Mouse (Mus musculus) left cerebral cortex, postnatal 4 days (tissue): ENCODE data around the gene Myg1. TPM values are rescaled to one million over a fixed set of nuclear protein-coding genes. Genes with fewer than 3 reads are reported as not detected.

Source experiments
- DNase-seq: peaks from one replicate; pipeline ENCODE4 v3.0.0-alpha.2; 2022
- intact Hi-C: fragments of 180-260 bp; cut with DNase I; formaldehyde crosslinking; loops from one replicate; pipeline ENCODE4 v1.15.1; 2025
- total RNA-seq, 2 experiments: library from RNA; stranded (reverse); gene quantifications; 2 replicates each; pipeline ENCODE4 v1.2.3; 2021

Myg1 gene
- total RNA-seq, 2 experiments from 2014 or later = 60.2 to 65.9 TPM

- intact Hi-C loops = loop anchor here (5.0 kb wide), 1 partner anchor 45 kb away; no protein-coding TSS in a partner anchor
- peak; percentile 72 for DNase-seq
Observed at GRCm38 (mm10) chr15:102377163-102377543, 45.6 kb downstream of the Myg1 start.

GRCm38 (mm10) chr15:102377810-102378262 is 46.3 kb downstream of the Myg1 start:
- intact Hi-C loops = loop anchor here (5.0 kb wide), 1 partner anchor 44 kb away; no protein-coding TSS in a partner anchor
- peak; percentile 45 for DNase-seq

- intact Hi-C loops = loop anchor here (10.0 kb wide), 1 partner anchor 63 kb away; the partner anchor contains the start of gene Amhr2
- DNase-seq = peak; percentile 84
Observed at GRCm38 (mm10) chr15:102381575-102381974, 50.1 kb downstream of the Myg1 start.

GRCm38 (mm10) chr15:102383671-102384070 is 52.2 kb downstream of the Myg1 start:
- intact Hi-C loops = loop anchor here (10.0 kb wide), 1 partner anchor 61 kb away; the partner anchor contains the start of gene Amhr2

GRCm38 (mm10) chr15:102386640-102387039 is 55.1 kb downstream of the Myg1 start:
- intact Hi-C loops = loop anchor here (10.0 kb wide), 1 partner anchor 58 kb away; the partner anchor contains the start of gene Amhr2
- DNase-seq = no peak

More at GRCm38 (mm10) chr15:102383671-102384070, 52.2 kb downstream of the Myg1 start:
- no peak for DNase-seq

Other genes with a start within 250 kb of the Myg1 start
- 10 to 100 TPM in 1 of 2 experiments, 1 to 10 TPM in 1; 8.5 to 11.4 TPM for gene Tns2, start 231.3 kb upstream of the Myg1 start, total RNA-seq
- 100 to 1,000 TPM; 115 to 118 TPM for gene Spryd3, start 195.5 kb upstream of the Myg1 start, total RNA-seq
- 1 to 10 TPM; 1.6 to 2.0 TPM for gene Igfbp6, start 187.3 kb upstream of the Myg1 start, total RNA-seq
- gene Soat2, start 181.2 kb upstream of the Myg1 start, total RNA-seq = not detected
- 10 to 100 TPM; 70.3 to 70.6 TPM for gene Zfp740, start 128.5 kb upstream of the Myg1 start, total RNA-seq
- gene Csad, start 127.0 kb upstream of the Myg1 start, total RNA-seq = 10 to 100 TPM; 27.8 TPM
- 1 to 10 TPM in 1 of 2 experiments, under 1 TPM in 1; 0.74 to 1.1 TPM for gene Itgb7, start 99.8 kb upstream of the Myg1 start, total RNA-seq
- 10 to 100 TPM; 15.9 to 16.9 TPM for gene Rarg, start 74.2 kb upstream of the Myg1 start, total RNA-seq
- gene Gm9918, start 61.1 kb upstream of the Myg1 start, total RNA-seq = not detected
- gene Mfsd5, start 52.3 kb upstream of the Myg1 start, total RNA-seq = 10 to 100 TPM; 31.4 to 33.7 TPM
- gene Espl1, start 35.4 kb upstream of the Myg1 start, total RNA-seq = 1 to 10 TPM; 8.5 to 9.9 TPM
- gene Pfdn5, start 5.6 kb upstream of the Myg1 start, total RNA-seq = 100 to 1,000 TPM; 390 to 395 TPM
- 10 to 100 TPM; 28.7 to 29.2 TPM for gene Aaas, start 19.1 kb downstream of the Myg1 start, total RNA-seq
- under 1 TPM; 0.24 to 0.56 TPM for gene Sp7, start 35.5 kb downstream of the Myg1 start, total RNA-seq
- 10 to 100 TPM; 30.5 to 35.0 TPM for gene Sp1, start 74.4 kb downstream of the Myg1 start, total RNA-seq
- gene Amhr2, start 113.7 kb downstream of the Myg1 start, total RNA-seq = 1 to 10 TPM in 1 of 2 experiments, under 1 TPM in 1; 0.93 to 1.4 TPM
- gene Prr13, start 127.3 kb downstream of the Myg1 start, total RNA-seq = 10 to 100 TPM; 18.6 to 20.0 TPM
- 100 to 1,000 TPM; 546 to 548 TPM for gene Pcbp2, start 138.8 kb downstream of the Myg1 start, total RNA-seq
- gene Gm10337, start 172.0 kb downstream of the Myg1 start, total RNA-seq = not detected
- gene Map3k12, start 185.4 kb downstream of the Myg1 start, total RNA-seq = 10 to 100 TPM; 90.1 to 93.0 TPM
- 10 to 100 TPM; 71.4 to 72.0 TPM for gene Tarbp2, start 186.5 kb downstream of the Myg1 start, total RNA-seq
- gene Npff, start 193.2 kb downstream of the Myg1 start, total RNA-seq = 1 to 10 TPM; 3.9 to 5.0 TPM